Mouse (Mus musculus) bone marrow macrophage, adult 2 months (primary cell): Measurements from ENCODE around the gene Kif19a.

Source experiments
- CTCF ChIP-seq: IDR thresholded peaks from 2 replicates; pipeline ENCODE4 v1.5.1; 2012; ENCODE audit warnings: low read depth, mild to moderate bottlenecking, low read length, moderate library complexity
- POLR2A ChIP-seq: IDR thresholded peaks from 2 replicates; pipeline ENCODE4 v1.6.1; 2012; ENCODE audit warnings: mild to moderate bottlenecking, low read depth, low read length, borderline replicate concordance

DNA sequence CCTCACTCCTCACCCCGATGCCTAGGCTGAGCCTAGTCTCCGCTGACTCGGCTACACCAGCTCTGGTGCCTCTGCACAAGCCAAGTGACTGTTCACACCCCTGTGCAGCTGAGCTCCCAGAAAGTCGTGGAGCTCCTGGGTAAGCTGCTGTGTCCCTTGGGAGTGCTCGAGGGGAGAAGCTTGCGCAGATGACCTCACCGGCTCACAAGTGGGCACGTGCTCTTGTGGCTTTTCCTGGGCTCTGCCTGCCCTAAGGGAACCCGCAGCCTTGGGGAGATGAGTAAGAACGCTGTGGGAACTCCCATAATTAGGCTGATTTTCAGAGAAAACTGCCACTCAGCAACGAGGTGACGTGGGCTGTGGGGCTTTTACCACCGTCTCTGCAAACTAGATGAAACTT, 42.2 kb upstream of the Kif19a start:
- TF ChIP-seq POLR2A: no peak
- TF ChIP-seq CTCF: no peak
